Mouse (Mus musculus) T-cell, adult 66 days (primary cell): ENCODE results near the gene Srsf11. TPM values are rescaled to one million over a fixed set of nuclear protein-coding genes. Genes with fewer than 3 reads are reported as not detected.

Experiments used
- total RNA-seq, 2 experiments: library from RNA; stranded (reverse); gene quantifications; 3 replicates in 1 of 2; 4 replicates in 1 of 2; pipeline ENCODE4 v1.2.4; 2023

The Srsf11 gene
- total RNA-seq, result 100 to 1,000 TPM; 391 to 443 TPM

DNA sequence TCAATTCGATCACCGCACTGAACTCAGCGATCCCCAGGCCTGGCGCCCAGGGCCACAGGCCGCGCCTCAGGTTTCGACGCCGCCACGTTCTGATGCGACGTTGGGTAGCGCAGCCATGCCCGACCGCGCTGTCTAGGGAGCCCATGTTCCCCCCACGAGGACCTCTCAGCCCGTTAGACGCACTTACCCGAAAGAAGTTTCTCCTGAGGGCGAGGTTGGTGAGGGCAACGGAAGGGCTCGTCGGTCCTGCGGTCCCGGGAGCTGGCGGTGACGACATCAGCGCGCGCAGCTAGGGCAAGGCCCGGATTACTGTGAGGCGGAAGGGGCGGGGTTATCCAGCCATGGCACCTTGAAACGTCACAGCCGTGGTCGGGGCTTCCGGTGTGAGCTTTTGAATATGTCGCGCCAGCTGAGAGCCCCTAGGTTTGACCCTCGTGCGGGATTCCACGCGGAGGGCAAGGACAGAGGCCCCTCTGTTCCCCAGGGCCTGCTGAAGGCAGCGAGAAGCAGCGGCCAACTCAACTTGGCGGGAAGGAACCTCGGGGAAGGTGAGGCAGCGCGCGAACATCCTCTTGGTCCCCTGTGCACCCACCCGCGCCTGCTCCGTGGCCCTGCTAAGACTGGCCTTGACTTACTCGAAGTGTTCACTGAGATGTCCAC is at the start of gene Srsf11, which contains the start of gene Lrrc40:
Gene Srsf11 (minus strand): TSS at position 311 of the 660 bp plus-strand sequence.
Gene Lrrc40 (plus strand): TSS at position 334 of the 660 bp plus-strand sequence.

Other genes starting within 250 kb of the Srsf11 start
- not detected for gene Cth, start 111.6 kb downstream of the Srsf11 start, total RNA-seq
- 10 to 100 TPM; 76.7 to 80.3 TPM for gene Ankrd13c, start 89.4 kb downstream of the Srsf11 start, total RNA-seq
- 10 to 100 TPM; 15.2 to 24.9 TPM for gene Lrrc40, start within 50 bp of the Srsf11 start, total RNA-seq